Mouse (Mus musculus) C2C12 (cell line): ENCODE data around the gene Pank2. TPM values are rescaled to one million over a fixed set of nuclear protein-coding genes. Genes with fewer than 3 reads are reported as not detected.

Source experiments
- H3K27me3 ChIP-seq: one replicate; pipeline ENCODE4 v1.6.1; 2011; ENCODE audit not compliant: control insufficient read depth, insufficient read depth, insufficient read length
- H3K36me3 ChIP-seq: one replicate; pipeline ENCODE4 v1.6.1; 2011; ENCODE audit not compliant: control insufficient read depth, insufficient read depth
- H3K4me3 ChIP-seq: one replicate; pipeline ENCODE4 v1.5.1; 2011; ENCODE audit warnings: mild to moderate bottlenecking, control low read depth; ENCODE audit not compliant: poor library complexity, insufficient read depth, severe bottlenecking
- H3K79me2 ChIP-seq: one replicate; pipeline ENCODE4 v1.6.1; 2011; ENCODE audit not compliant: control insufficient read depth, insufficient read depth
- H3K79me3 ChIP-seq: one replicate; pipeline ENCODE4 v1.6.1; 2011; ENCODE audit warnings: low read depth, control low read depth
- H3ac ChIP-seq: one replicate; pipeline ENCODE3; 2011; ENCODE audit warnings: low read depth; ENCODE audit not compliant: control insufficient read depth, insufficient read length
- CEBPB ChIP-seq: IDR thresholded peaks from one replicate; pipeline ENCODE4 v1.6.1; 2011; ENCODE audit warnings: low read depth, mild to moderate bottlenecking, control low read depth, moderate library complexity
- CTCF ChIP-seq: IDR thresholded peaks from one replicate; pipeline ENCODE4 v1.5.1; 2011; ENCODE audit not compliant: control insufficient read depth, insufficient read depth, insufficient read length
- FOSL1 ChIP-seq: IDR thresholded peaks from one replicate; pipeline ENCODE4 v1.8.0; 2011; ENCODE audit warnings: mild to moderate bottlenecking, low read length; ENCODE audit not compliant: poor library complexity, insufficient read depth, severe bottlenecking
- MAX ChIP-seq: IDR thresholded peaks from one replicate; pipeline ENCODE4 v1.6.1; 2011; ENCODE audit warnings: mild to moderate bottlenecking, control low read depth
- MYOD1 ChIP-seq: IDR thresholded peaks from one replicate; pipeline ENCODE4 v1.6.1; 2011; ENCODE audit warnings: low read depth; ENCODE audit not compliant: control insufficient read depth, insufficient read length
- MYOG ChIP-seq: IDR thresholded peaks from one replicate; pipeline ENCODE4 v1.6.1; 2011; ENCODE audit not compliant: control insufficient read depth, insufficient read length; ENCODE audit errors: extremely low read depth
- USF1 ChIP-seq: IDR thresholded peaks from one replicate; pipeline ENCODE4 v1.6.1; 2011; ENCODE audit warnings: low read depth, mild to moderate bottlenecking, control low read depth, moderate library complexity
- long read RNA-seq, 2 experiments: library from polyadenylated mRNA; unstranded; transcript quantifications; one replicate each; pipeline ENCODE4 v2.0.0; 2019 to 2020
- polyA plus RNA-seq: library from polyadenylated mRNA; unstranded; fragments of >200 nt; fragmentation: generic; extraction: Trizol; gene quantifications from one replicate; pipeline ENCODE4 v1.2.1, GENCODE M21; 2012; ENCODE audit warnings: missing spikeins

Pank2 gene
- polyA plus RNA-seq, result 27.0 TPM
- long read RNA-seq, experiment 1, full-length matches to known transcripts, result 12 of 29 reads
- long read RNA-seq, experiment 1, partial matches to known transcripts, result 2 of 29 reads
- long read RNA-seq, experiment 1, other reads (novel, unspliced or antisense), result 15 of 29 reads
- long read RNA-seq, experiment 2, full-length matches to known transcripts, result 23 of 48 reads
- long read RNA-seq, experiment 2, partial matches to known transcripts, result 5 of 48 reads
- long read RNA-seq, experiment 2, other reads (novel, unspliced or antisense), result 20 of 48 reads

- Histone ChIP-seq H3K79me2 (peaks cover 46% of the 10 kb centered on the region), H3K27me3 (no peaks in the 10 kb centered on the region), H3K36me3 (no peaks in the 10 kb centered on the region), H3ac (peak within 1 kb of the TSS; percentile 91), H3K79me3 (peaks cover 41% of the 10 kb centered on the region), H3K4me3 (peak within 1 kb of the TSS; percentile 70)
- TF ChIP-seq MAX, result no peak
- no peak for TF ChIP-seq USF1
- TF ChIP-seq CEBPB, result no peak
- TF ChIP-seq FOSL1, result no peak
- TF ChIP-seq CTCF, result no peak
- TF ChIP-seq MYOD1, result no peak
- TF ChIP-seq MYOG, result no peak
Measured at GRCm38 (mm10) chr2:131262213-131262672, at the start of gene Pank2. Gene Pank2 (plus strand): TSS chr2:131262495.

GRCm38 (mm10) chr2:131213773-131214172, 48.5 kb upstream of the Pank2 start:
- H3ac ChIP-seq, result no peak overlapping the region
- H3K79me3 ChIP-seq, result peaks cover 2% of the 10 kb centered on the region
- H3K4me3 ChIP-seq, result no peak overlapping the region
- no peak for TF ChIP-seq USF1
- TF ChIP-seq MYOD1, result no peak
- TF ChIP-seq FOSL1, result no peak
- TF ChIP-seq CTCF, result no peak
- no peak for TF ChIP-seq MYOG
- TF ChIP-seq CEBPB, result no peak
- no peak for TF ChIP-seq MAX
- H3K27me3 ChIP-seq, result no peaks in the 10 kb centered on the region
- H3K79me2 ChIP-seq, result peaks cover 20% of the 10 kb centered on the region
- no peaks in the 10 kb centered on the region for H3K36me3 ChIP-seq

GRCm38 (mm10) chr2:131215941-131216858, 46.1 kb upstream of the Pank2 start:
- Histone ChIP-seq H3ac (no peak overlapping the region), H3K27me3 (no peaks in the 10 kb centered on the region), H3K79me2 (peaks cover 11% of the 10 kb centered on the region), H3K4me3 (no peak overlapping the region), H3K79me3 (peaks cover 2% of the 10 kb centered on the region), H3K36me3 (no peaks in the 10 kb centered on the region)
- no peak for TF ChIP-seq FOSL1
- no peak for TF ChIP-seq MYOG
- TF ChIP-seq CTCF, result no peak
- no peak for TF ChIP-seq CEBPB
- TF ChIP-seq MYOD1, result no peak
- no peak for TF ChIP-seq USF1
- TF ChIP-seq MAX, result no peak

GRCm38 (mm10) chr2:131220030-131220429, 42.3 kb upstream of the Pank2 start:
- Histone ChIP-seq H3K4me3 (no peak overlapping the region), H3K79me3 (no peaks in the 10 kb centered on the region), H3K27me3 (no peaks in the 10 kb centered on the region), H3ac (no peak overlapping the region), H3K36me3 (no peaks in the 10 kb centered on the region), H3K79me2 (no peaks in the 10 kb centered on the region)
- TF ChIP-seq MAX (no peak), MYOD1 (no peak), USF1 (no peak)

- no peaks in the 10 kb centered on the region for H3K79me2 ChIP-seq
- H3K4me3 ChIP-seq, result no peak overlapping the region
- no peaks in the 10 kb centered on the region for H3K36me3 ChIP-seq
- H3K79me3 ChIP-seq, result no peaks in the 10 kb centered on the region
- H3K27me3 ChIP-seq, result no peaks in the 10 kb centered on the region
- TF ChIP-seq FOSL1 (no peak), MYOG (no peak), CEBPB (no peak), MAX (no peak), USF1 (no peak), MYOD1 (no peak), CTCF (no peak)
- H3ac ChIP-seq, result no peak overlapping the region
Measured at GRCm38 (mm10) chr2:131221853-131222515, 40.3 kb upstream of the Pank2 start.
